Mouse (Mus musculus) subcutaneous adipose tissue, adult 2 months (tissue): Measurements from ENCODE around the gene Prrt3. TPM values are rescaled to one million over a fixed set of nuclear protein-coding genes. Genes with fewer than 3 reads are reported as not detected.

Experiments used
- polyA plus RNA-seq: library from polyadenylated mRNA; depleted of rRNA; stranded (reverse); fragments of >200 nt; gene quantifications from 2 replicates; pipeline ENCODE4 v1.2.3, GENCODE M21; 2012; ENCODE audit warnings: low replicate concordance; rRNA removed

The Prrt3 gene
- 0.12 TPM in 1 of 2 replicates, not detected in the other for polyA plus RNA-seq

DNA sequence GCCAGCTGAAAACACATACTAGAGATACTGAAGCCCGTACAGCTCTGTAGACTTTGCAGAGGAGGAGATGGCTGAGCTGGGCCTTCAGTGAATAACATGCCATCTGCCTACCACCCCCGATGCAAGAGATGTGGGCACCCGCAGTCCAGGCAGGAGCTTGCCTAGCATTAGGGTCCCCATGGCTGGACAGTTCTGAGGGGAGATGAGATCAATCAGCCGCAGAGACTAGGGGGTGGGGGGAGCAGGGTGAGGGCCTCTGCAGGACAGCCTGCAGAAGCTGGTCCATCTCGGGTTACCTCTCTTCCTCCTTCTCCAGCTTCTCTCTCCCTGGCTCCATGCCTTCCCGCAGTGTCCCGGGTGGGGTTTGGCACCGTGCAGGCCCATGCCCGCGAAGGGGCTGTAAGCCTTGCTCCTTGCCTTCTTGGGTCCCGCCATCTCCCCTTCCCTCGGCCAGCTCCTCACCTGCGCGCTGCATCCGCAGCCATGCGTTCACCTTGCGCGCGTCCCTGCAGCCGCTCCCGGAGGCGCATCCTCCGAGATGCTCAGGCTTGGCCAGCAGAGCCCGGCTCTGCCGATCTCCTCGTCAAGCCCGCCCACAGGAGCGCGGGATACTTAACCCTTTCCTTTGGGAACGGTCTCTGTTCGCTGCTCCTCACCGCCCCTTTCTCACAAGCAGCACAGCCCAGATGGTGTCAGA lies at the start of gene Prrt3:
Gene Prrt3, minus strand, starts transcription at position 544 of the 697 bp plus-strand sequence.

GRCm38 (mm10) chr6:113530932-113531839 lies 29.5 kb upstream of the Prrt3 start, which contains the start of the genes Emc3 and Fancd2:
TSS of gene Emc3 (minus strand) at chr6:113531652.
TSS of gene Fancd2 (plus strand) at chr6:113531682.

GRCm38 (mm10) chr6:113483100-113483615 lies 18.6 kb downstream of the Prrt3 start, which contains the start of gene Creld1:
TSS of gene Creld1 (plus strand) at chr6:113483297.

GRCm38 (mm10) chr6:113471297-113471936 lies 30.3 kb downstream of the Prrt3 start, which contains the start of gene Il17rc:
TSS of gene Il17rc (plus strand) at chr6:113471427.

DNA sequence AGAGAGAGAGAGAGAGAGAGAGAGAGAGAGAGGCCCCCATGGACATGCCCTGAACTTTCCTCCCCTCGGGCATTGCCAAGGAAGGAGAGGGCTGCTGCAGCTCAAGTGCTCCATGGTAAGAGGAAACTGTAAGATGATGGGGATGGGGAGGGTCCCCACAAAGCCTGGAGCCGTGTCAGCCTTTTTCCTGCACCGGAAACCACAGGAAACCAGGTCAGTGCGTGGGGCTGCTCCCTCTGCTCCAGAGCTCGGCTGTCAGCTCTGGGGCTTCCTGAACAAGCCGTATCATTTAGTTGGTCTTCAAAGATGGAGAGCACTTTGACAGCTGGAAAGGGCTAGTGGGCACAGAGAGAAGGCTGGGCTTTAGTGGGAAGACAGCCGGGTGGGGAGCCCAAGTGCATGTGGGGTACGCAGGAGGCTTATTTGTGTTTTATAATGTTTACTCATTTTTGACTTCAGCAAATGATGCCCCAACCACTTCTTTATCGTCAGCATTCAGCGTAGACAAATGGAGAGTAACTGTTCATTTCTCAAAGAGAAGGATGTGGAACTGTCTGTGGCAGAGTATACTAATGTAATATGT lies 43.7 kb downstream of the Prrt3 start, which contains the start of gene Il17re:
Gene Il17re, plus strand, starts transcription at position 533 of the 583 bp plus-strand sequence.

Other genes with a start within 250 kb of the Prrt3 start
- gene Cpne9, start 219.6 kb downstream of the Prrt3 start, polyA plus RNA-seq: 0.04 and 0.10 TPM in 2 replicates
- gene Brpf1, start 194.8 kb downstream of the Prrt3 start, polyA plus RNA-seq: 17.8 and 26.7 TPM in 2 replicates
- gene Ogg1, start 175.0 kb downstream of the Prrt3 start, polyA plus RNA-seq: 28.4 and 29.2 TPM in 2 replicates
- gene Camk1, start 157.9 kb downstream of the Prrt3 start, polyA plus RNA-seq: 99.6 and 113 TPM in 2 replicates
- 28.1 and 28.6 TPM in 2 replicates for gene Tada3, start 124.0 kb downstream of the Prrt3 start, polyA plus RNA-seq
- 94.6 and 97.5 TPM in 2 replicates for gene Arpc4, start 123.8 kb downstream of the Prrt3 start, polyA plus RNA-seq
- 6.0 and 11.1 TPM in 2 replicates for gene Ttll3, start 112.7 kb downstream of the Prrt3 start, polyA plus RNA-seq
- gene Rpusd3, start 82.6 kb downstream of the Prrt3 start, polyA plus RNA-seq: 60.9 and 97.5 TPM in 2 replicates
- gene Cidec, start 66.2 kb downstream of the Prrt3 start, polyA plus RNA-seq: 1,367 and 6,336 TPM in 2 replicates
- 90.4 and 99.5 TPM in 2 replicates for gene Jagn1, start 59.4 kb downstream of the Prrt3 start, polyA plus RNA-seq
- 10.3 and 39.0 TPM in 2 replicates for gene Il17re, start 43.4 kb downstream of the Prrt3 start, polyA plus RNA-seq
- 62.5 and 102 TPM in 2 replicates for gene Il17rc, start 30.5 kb downstream of the Prrt3 start, polyA plus RNA-seq
- 31.6 and 59.5 TPM in 2 replicates for gene Creld1, start 18.6 kb downstream of the Prrt3 start, polyA plus RNA-seq
- gene Emc3, start 29.7 kb upstream of the Prrt3 start, polyA plus RNA-seq: 74.0 and 95.2 TPM in 2 replicates
- 0.40 and 2.9 TPM in 2 replicates for gene Fancd2, start 29.8 kb upstream of the Prrt3 start, polyA plus RNA-seq
- gene Fancd2os, start 98.8 kb upstream of the Prrt3 start, polyA plus RNA-seq: not detected in 2 replicates
- 198 and 229 TPM in 2 replicates for gene Brk1, start 102.8 kb upstream of the Prrt3 start, polyA plus RNA-seq
- gene Vhl, start 122.0 kb upstream of the Prrt3 start, polyA plus RNA-seq: 32.8 and 40.6 TPM in 2 replicates
- 47.6 and 86.4 TPM in 2 replicates for gene Irak2, start 136.5 kb upstream of the Prrt3 start, polyA plus RNA-seq
- gene Tatdn2, start 195.1 kb upstream of the Prrt3 start, polyA plus RNA-seq: 32.3 and 38.4 TPM in 2 replicates
- gene Ghrl, start 217.9 kb upstream of the Prrt3 start, polyA plus RNA-seq: 0.14 and 0.21 TPM in 2 replicates
- gene Sec13, start 238.8 kb upstream of the Prrt3 start, polyA plus RNA-seq: 197 and 199 TPM in 2 replicates